Mouse (Mus musculus): ENCODE results near the gene Ghrh. TPM values are rescaled to one million over a fixed set of nuclear protein-coding genes. Genes with fewer than 3 reads are reported as not detected.

Ghrh gene
- total and polyA plus RNA-seq, 2 experiments from 2014 or later: not detected

DNA sequence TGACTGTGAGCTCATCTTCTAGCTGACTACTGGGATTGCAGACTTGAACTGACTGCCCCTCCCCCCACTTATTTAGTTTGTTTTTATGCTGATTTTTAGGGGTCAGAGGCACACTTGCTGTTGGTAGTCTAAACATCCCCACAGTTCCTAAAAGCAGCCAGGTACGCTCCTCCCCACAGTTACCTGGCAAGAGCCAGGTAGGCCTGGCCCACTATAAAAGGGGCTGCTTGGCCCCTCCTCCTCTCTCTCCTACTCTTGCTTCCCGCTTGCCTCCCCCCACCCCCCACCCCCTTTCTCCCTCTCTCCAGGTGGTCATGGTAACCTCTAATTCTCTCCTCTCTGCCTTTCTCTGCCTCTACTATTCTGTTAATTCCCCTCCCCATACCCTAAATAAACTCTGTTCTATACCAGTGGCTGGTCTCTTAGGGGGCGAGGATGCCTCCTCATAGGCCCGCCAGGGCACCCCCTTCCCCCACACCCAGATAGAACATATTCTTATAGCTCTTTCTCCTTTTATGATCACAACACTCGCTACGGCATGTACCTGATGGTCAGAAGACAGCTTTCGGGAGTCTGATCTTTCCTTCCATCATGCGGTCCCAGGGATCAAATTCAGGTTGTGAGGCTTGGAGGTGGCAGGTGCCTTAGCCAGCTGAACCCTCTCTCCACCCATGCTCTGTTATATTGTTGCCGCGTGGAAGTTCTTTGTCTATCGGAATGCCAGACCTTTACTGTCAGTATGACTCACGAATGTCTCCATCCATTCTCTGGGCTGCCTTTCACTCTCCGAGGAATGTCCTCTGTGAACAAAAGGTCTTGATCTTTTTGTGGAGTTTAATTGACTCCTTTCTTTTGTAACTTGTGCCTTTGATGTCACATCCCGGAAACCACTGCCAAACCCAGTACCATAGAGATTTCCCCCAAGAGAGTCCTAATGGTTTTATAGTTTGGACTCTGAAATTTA lies 28.8 kb upstream of the Ghrh start:
- DNase-seq (ENCODE audit: low spot score) (no peak), ATAC-seq (ENCODE audit: insufficient read depth, low read depth) (no peak)
- no peak for TF ChIP-seq CTCF (IDR thresholded peaks at IDR 0.05; ENCODE audit: low read depth)
- TF ChIP-seq EP300 (IDR thresholded peaks at IDR 0.05; ENCODE audit: low read depth): no peak
- no peaks in the 10 kb centered on the region for H3K9me3 ChIP-seq (replicated peaks; ENCODE audit: control insufficient read depth, low read length)
- H3K4me2 ChIP-seq (ENCODE audit: low read depth, low read length): no peak overlapping the region
- no peaks in the 10 kb centered on the region for H3K27me3 ChIP-seq (ENCODE audit: control insufficient read depth, insufficient read depth, low read length)
- H3K27ac ChIP-seq (ENCODE audit: low read depth): peak overlapping the region; percentile 20; the same call in 1 of the 2 replicates
- no peak overlapping the region for H3K9ac ChIP-seq (replicated peaks; ENCODE audit: low read depth, low read length)
- 55% methylated on average over 14 of the region's 14 CpGs for WGBS
- H3K4me1 ChIP-seq (ENCODE audit: control insufficient read depth, insufficient read depth): peaks cover 19% of the 10 kb centered on the region
- H3K4me3 ChIP-seq (ENCODE audit: low read depth, low read length): no peak overlapping the region
- peaks cover 18% of the 10 kb centered on the region for H3K36me3 ChIP-seq (replicated peaks; ENCODE audit: control insufficient read depth, insufficient read depth, low read length)

DNA sequence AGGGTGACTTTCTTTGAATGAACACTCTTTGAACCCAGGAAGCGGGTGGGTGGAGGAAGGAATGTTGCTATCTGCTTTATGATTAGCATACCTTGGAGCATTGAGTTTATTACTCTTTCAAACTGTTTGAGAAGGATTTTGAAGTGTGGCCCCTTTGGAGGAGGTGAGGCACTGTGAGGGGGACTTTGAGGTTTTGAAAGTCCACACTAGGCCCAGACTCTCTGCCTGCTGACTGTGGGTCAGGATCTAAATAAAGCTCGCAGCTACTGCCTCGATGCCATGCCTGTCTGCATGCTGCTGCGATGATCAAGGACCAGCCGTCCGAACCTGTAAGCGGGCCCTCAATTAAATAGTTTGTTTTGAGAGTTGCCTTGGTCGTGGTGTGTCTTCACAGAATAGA lies 27.7 kb upstream of the Ghrh start:
- Histone ChIP-seq H3K4me2 (ENCODE audit: low read depth, low read length) (no peak overlapping the region), H3K27me3 (ENCODE audit: control insufficient read depth, insufficient read depth, low read length) (no peaks in the 10 kb centered on the region), H3K9ac (replicated peaks; ENCODE audit: low read depth, low read length) (no peak overlapping the region), H3K4me1 (ENCODE audit: control insufficient read depth, insufficient read depth) (peaks cover 19% of the 10 kb centered on the region), H3K4me3 (ENCODE audit: low read depth, low read length) (no peak overlapping the region), H3K9me3 (replicated peaks; ENCODE audit: control insufficient read depth, low read length) (no peaks in the 10 kb centered on the region), H3K36me3 (replicated peaks; ENCODE audit: control insufficient read depth, insufficient read depth, low read length) (peaks cover 12% of the 10 kb centered on the region), H3K27ac (ENCODE audit: low read depth) (no peak overlapping the region)
- DNase-seq (ENCODE audit: low spot score): no peak
- ATAC-seq (ENCODE audit: insufficient read depth, low read depth): no peak
- TF ChIP-seq EP300 (IDR thresholded peaks at IDR 0.05; ENCODE audit: low read depth) (no peak), CTCF (IDR thresholded peaks at IDR 0.05; ENCODE audit: low read depth) (no peak)
- 40% methylated on average over 8 of the region's 8 CpGs for WGBS

GRCm38 (mm10) chr2:157373681-157374080 lies 26.4 kb upstream of the Ghrh start:
- no peaks in the 10 kb centered on the region for H3K9me3 ChIP-seq (replicated peaks; ENCODE audit: control insufficient read depth, low read length)
- H3K4me3 ChIP-seq (ENCODE audit: low read depth, low read length): no peak overlapping the region
- no peak overlapping the region for H3K9ac ChIP-seq (replicated peaks; ENCODE audit: low read depth, low read length)
- 0 out of 2 replicates have a peak overlapping the region, but pooled peaks have one; percentile 11 for H3K27ac ChIP-seq (ENCODE audit: low read depth)
- DNase-seq (ENCODE audit: low spot score): no peak
- peaks cover 21% of the 10 kb centered on the region for H3K4me1 ChIP-seq (ENCODE audit: control insufficient read depth, insufficient read depth)
- TF ChIP-seq EP300 (IDR thresholded peaks at IDR 0.05; ENCODE audit: low read depth) (no peak), CTCF (IDR thresholded peaks at IDR 0.05; ENCODE audit: low read depth) (no peak)
- no peak for ATAC-seq (ENCODE audit: insufficient read depth, low read depth)
- H3K36me3 ChIP-seq (replicated peaks; ENCODE audit: control insufficient read depth, insufficient read depth, low read length): no peaks in the 10 kb centered on the region
- no peaks in the 10 kb centered on the region for H3K27me3 ChIP-seq (ENCODE audit: control insufficient read depth, insufficient read depth, low read length)
- H3K4me2 ChIP-seq (ENCODE audit: low read depth, low read length): no peak overlapping the region
- WGBS: 78% methylated on average over 3 of the region's 3 CpGs

- no peak overlapping the region for H3K27ac ChIP-seq (ENCODE audit: low read depth)
- no peak overlapping the region for H3K4me2 ChIP-seq (ENCODE audit: low read depth, low read length)
- H3K9ac ChIP-seq (replicated peaks; ENCODE audit: low read depth, low read length): no peak overlapping the region
- H3K4me3 ChIP-seq (ENCODE audit: low read depth, low read length): no peak overlapping the region
- H3K4me1 ChIP-seq (ENCODE audit: control insufficient read depth, insufficient read depth): peaks cover 28% of the 10 kb centered on the region
- no peaks in the 10 kb centered on the region for H3K27me3 ChIP-seq (ENCODE audit: control insufficient read depth, insufficient read depth, low read length)
- ATAC-seq (ENCODE audit: insufficient read depth, low read depth) (no peak), DNase-seq (ENCODE audit: low spot score) (no peak)
- TF ChIP-seq CTCF (IDR thresholded peaks at IDR 0.05; ENCODE audit: low read depth) (no peak), EP300 (IDR thresholded peaks at IDR 0.05; ENCODE audit: low read depth) (no peak)
- H3K9me3 ChIP-seq (replicated peaks; ENCODE audit: control insufficient read depth, low read length): no peaks in the 10 kb centered on the region
- WGBS: 41% methylated on average over 6 of the region's 6 CpGs
- H3K36me3 ChIP-seq (replicated peaks; ENCODE audit: control insufficient read depth, insufficient read depth, low read length): no peaks in the 10 kb centered on the region
These were observed 24.4 kb upstream of the Ghrh start for GRCm38 (mm10) chr2:157371696-157372095.

DNA sequence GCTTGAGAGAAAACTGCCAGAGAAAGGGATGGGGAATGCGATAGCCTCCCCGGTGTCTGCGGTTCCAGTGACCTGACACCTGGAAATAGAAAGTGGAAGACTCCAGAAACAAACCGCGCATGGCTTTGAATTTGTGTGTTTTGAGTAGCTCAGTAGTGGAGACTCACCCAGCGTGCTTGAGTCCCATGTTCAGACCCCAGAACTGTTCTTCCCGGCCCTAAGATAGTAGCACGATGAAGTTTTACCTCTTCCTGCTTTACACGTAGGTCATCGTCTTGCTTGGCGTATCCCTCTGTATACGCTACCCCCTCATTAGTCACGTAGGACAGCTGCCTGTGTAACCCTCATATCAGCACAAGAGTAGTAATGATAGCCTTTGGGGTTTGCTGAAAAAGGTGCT lies 20.7 kb upstream of the Ghrh start:
- Histone ChIP-seq H3K4me3 (ENCODE audit: low read depth, low read length) (peak overlapping the region; percentile 87), H3K4me2 (ENCODE audit: low read depth, low read length) (peak overlapping the region; percentile 85), H3K9me3 (replicated peaks; ENCODE audit: control insufficient read depth, low read length) (no peaks in the 10 kb centered on the region), H3K4me1 (ENCODE audit: control insufficient read depth, insufficient read depth) (peaks cover 15% of the 10 kb centered on the region), H3K36me3 (replicated peaks; ENCODE audit: control insufficient read depth, insufficient read depth, low read length) (no peaks in the 10 kb centered on the region), H3K9ac (replicated peaks; ENCODE audit: low read depth, low read length) (peak overlapping the region; percentile 88), H3K27ac (ENCODE audit: low read depth) (peak overlapping the region; percentile 89), H3K27me3 (ENCODE audit: control insufficient read depth, insufficient read depth, low read length) (no peaks in the 10 kb centered on the region)
- TF ChIP-seq EP300 (IDR thresholded peaks at IDR 0.05; ENCODE audit: low read depth): no peak
- no peak for TF ChIP-seq CTCF (IDR thresholded peaks at IDR 0.05; ENCODE audit: low read depth)
- ATAC-seq (ENCODE audit: insufficient read depth, low read depth) (0 out of 2 replicates have a peak, but pooled peaks have one; percentile 5), DNase-seq (ENCODE audit: low spot score) (no peak)
- 1% methylated on average over 13 of the region's 13 CpGs for WGBS

All from heart, postnatal 0 days (tissue).